Mouse (Mus musculus) 3T3-L1 (cell line): Measurements from ENCODE around the gene Rbm20.
"Not testable (repeated sequence)": the region's sequence is repeated elsewhere in the genome, so short reads cannot be mapped to it uniquely, and the experiment has no call there.

ENCODE experiments used
- DNase-seq: peaks from one replicate; pipeline ENCODE4 v3.0.0-alpha.2; 2015; ENCODE audit warnings: low read depth, low spot score

Rbm20 gene

GRCm38 (mm10) chr19:53899941-53900610 is 223.0 kb downstream of the Rbm20 start:
- DNase-seq, result no peak

DNA sequence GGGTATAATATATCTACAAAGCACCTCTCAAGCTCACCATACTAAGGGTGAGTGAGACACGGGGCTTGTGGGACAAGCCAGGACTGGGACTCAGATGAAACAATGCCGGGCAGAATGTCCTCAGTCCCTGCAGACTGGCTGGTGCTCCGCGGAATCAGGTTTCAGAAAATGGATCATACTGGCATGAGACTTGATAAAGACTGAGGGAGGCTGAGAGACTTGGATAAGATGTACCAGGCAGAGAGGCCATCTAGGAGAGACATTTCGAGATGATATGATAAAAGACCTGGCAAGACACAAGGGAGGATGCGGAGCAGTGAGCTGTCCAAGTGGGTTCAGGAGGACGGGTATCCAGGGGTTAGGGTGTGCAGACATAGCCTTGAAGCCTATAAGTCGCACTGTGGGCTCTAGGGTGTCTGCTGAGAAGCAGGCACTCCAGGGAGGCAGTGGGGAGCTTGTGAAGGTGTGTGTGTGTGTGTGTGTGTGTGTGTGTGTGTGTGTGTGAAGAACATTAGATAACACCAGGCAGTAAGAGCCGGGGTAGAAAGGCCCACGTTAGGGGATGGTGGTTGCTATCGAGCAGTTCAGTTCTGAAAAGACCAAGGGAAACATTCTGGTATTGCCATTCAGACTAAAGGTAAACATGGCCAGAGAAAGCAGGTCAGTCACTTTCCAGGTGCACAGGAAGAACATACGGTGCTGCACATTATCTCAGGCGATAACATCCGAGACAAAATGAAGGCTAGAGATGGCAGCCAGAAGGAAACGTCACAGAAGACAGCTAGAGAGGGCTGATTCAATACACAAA is 225.0 kb downstream of the Rbm20 start:
- DNase-seq, result no peak

- DNase-seq, result peak; percentile 98
Measured at GRCm38 (mm10) chr19:53902739-53903487, 225.8 kb downstream of the Rbm20 start.

DNA sequence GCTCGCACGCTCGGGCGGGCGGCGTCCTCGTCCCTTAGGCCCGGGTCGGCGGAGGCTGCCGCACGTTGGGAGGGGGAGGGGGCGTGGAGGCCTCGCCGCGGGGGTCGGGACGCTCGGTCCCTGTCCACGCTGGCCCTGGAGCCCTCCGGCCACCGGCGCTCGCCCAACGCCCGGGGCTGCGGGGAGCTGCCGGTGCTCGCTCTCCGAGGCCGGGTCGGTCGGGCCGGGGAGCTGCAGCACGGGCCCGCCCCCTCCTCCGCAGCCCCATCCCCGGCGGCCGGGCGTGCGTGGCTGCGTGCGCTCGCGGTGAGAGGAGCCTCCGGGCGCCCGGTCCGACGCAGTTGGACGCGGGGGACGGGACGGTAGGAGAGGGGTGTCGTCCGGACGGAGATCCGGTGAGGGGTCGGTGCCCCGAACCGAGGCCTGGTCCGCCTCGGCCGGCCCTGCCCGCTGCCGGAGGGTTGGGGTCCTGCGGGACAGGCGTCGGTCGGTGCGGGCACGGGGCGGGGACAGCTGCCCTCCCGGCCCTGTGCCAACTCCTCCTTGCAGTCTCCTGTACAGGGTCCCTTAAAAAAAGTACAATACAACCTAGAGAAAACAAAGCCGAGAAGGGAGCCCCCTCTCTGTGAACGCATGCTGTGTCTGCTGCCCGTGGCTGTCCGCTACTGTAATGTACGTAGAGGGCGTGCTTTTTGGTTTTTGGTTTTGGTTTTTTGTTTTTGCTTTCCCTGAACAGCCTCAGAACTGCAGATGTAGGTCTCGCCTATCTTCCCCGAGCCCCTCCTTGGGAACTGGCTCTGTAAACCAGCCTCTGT is 226.6 kb downstream of the Rbm20 start:
- peak; percentile 83 for DNase-seq

DNA sequence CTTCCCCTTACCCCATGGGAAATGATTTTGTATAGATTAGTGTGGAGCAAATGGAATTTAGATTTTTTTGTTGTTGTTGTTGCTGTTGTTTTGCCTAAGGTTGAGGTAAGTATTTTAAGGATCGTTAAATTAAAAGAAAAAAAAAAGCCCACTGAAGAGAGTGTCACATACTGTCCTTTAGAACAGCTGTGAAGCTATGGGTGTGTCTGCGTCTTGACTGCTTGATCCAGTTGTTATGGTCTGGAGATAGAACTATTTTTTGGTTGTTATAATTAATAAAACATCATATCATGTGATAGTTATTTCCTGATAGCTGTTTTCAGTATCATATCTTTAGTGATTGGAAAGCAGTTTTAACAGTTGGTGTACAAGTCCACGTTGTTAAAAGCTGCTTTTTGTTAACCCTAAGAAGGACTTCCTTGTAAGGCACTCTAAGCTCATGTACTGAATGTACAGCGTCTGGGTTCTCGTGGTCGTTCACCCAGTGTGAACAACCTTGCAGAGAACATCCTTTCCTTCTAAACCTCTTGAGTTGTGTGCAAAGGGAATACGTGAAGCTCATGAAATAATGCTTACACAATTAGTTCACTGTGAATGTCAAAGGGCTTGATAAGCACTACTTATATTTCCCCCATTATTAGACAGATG is 227.9 kb downstream of the Rbm20 start:
- DNase-seq, result no peak

GRCm38 (mm10) chr19:53906033-53906702 is 229.1 kb downstream of the Rbm20 start:
- no peak for DNase-seq

- DNase-seq, result not testable (repeated sequence)
Measured at GRCm38 (mm10) chr19:53906703-53907070, 229.6 kb downstream of the Rbm20 start.

GRCm38 (mm10) chr19:53914950-53915349 is 237.8 kb downstream of the Rbm20 start:
- no peak for DNase-seq
